In genomic region chr1:51149488-51149887, GRCm38 (mm10) we compare ENCODE assay signal across 20 mouse cellular contexts.
DNase-seq lines count a peak whose midpoint lies in the region; ATAC-seq and TF ChIP-seq lines count a peak whose summit lies in the region.
"Had no signal": no experiment of that assay in that cellular context is flagged by ENCODE, and none has a peak within 500 bp of the region (broad histone marks: within the 10 kb centered on the region; RNA-seq: fewer than 3 reads in every experiment).

No protein-coding gene starts in this region.

- H3K36me3 ChIP-seq in heart, embryonic 10.5 days = no peaks in the 10 kb centered on the region
- H3K36me3 ChIP-seq in lung, embryonic 14.5 days (ENCODE audit: insufficient read depth) = no peaks in the 10 kb centered on the region
- H3K36me3 ChIP-seq: embryonic facial prominence, embryonic 13.5 days; limb, embryonic 13.5 days; liver, embryonic 13.5 days; midbrain, embryonic 10.5 days had no signal

- WGBS in heart, embryonic 10.5 days = 26% methylated on average over 4 of the region's 4 CpGs
- WGBS in lung, embryonic 14.5 days = 30% methylated on average over 4 of the region's 4 CpGs
- WGBS in lung, adult 2 months = 49% methylated on average over 4 of the region's 4 CpGs

- H3K9ac ChIP-seq in lung, embryonic 14.5 days = no peak overlapping the region
- H3K9ac ChIP-seq: embryonic facial prominence, embryonic 13.5 days; limb, embryonic 13.5 days; liver, embryonic 13.5 days had no signal

- peaks cover 34% of the 10 kb centered on the region for H3K4me1 ChIP-seq in heart, embryonic 10.5 days
- no peaks in the 10 kb centered on the region; the same call in 1 of the 2 replicates for H3K4me1 ChIP-seq in lung, embryonic 14.5 days (ENCODE audit: insufficient read depth)
- peaks cover 6% of the 10 kb centered on the region for H3K4me1 ChIP-seq in lung, adult 2 months (ENCODE audit: control insufficient read depth, insufficient read depth, low read length)
- H3K4me1 ChIP-seq: embryonic facial prominence, embryonic 13.5 days; liver, embryonic 13.5 days had no signal

- TF ChIP-seq CTCF in lung, embryonic 14.5 days (IDR thresholded peaks at IDR 0.05; ENCODE audit: low read depth) = no peak
- TF ChIP-seq CTCF in lung, adult 2 months (IDR thresholded peaks at IDR 0.05; ENCODE audit: insufficient read depth, low read length) = no peak

- peak; percentile 76 for DNase-seq in heart, embryonic 10.5 days (ENCODE audit: low spot score)
- no peak for DNase-seq in heart, adult 11 months
- DNase-seq in lung, embryonic 14.5 days = peak; percentile 60
- DNase-seq in lung, adult 2 months = no peak
- peak; percentile 13 for DNase-seq in lung, postnatal 10 days
- no peak for DNase-seq in cerebellum, adult 11-12 months
- DNase-seq in spleen, postnatal 14 days (ENCODE audit: low spot score in 2 of 2) = no peak
- DNase-seq: adrenal gland, postnatal 25 days; cerebellum, adult 18-20 months; gastrocnemius, postnatal 10 days; kidney, adult 11 months; kidney, postnatal 10 days; liver, embryonic 13.5 days; right cerebral cortex, postnatal 14 days; spleen, adult 18-20 months; thymus, postnatal 4 days had no signal

- TF ChIP-seq POLR2A in lung, adult 2 months (IDR thresholded peaks at IDR 0.05; ENCODE audit: borderline replicate concordance, extremely low read depth, low read depth, low read length) = no peak

- H3K4me2 ChIP-seq in lung, embryonic 14.5 days = no peak overlapping the region
- H3K4me2 ChIP-seq: embryonic facial prominence, embryonic 13.5 days; limb, embryonic 13.5 days; liver, embryonic 13.5 days had no signal

- no peak overlapping the region for H3K4me3 ChIP-seq in heart, embryonic 10.5 days
- H3K4me3 ChIP-seq in lung, embryonic 14.5 days (ENCODE audit: low read depth, low read length) = no peak overlapping the region
- no peak overlapping the region for H3K4me3 ChIP-seq in lung, adult 2 months (replicated peaks; ENCODE audit: extremely low read depth, low read depth, low read length)
- H3K4me3 ChIP-seq: embryonic facial prominence, embryonic 13.5 days; limb, embryonic 13.5 days; liver, embryonic 13.5 days; midbrain, embryonic 10.5 days had no signal

- H3K27me3 ChIP-seq in heart, embryonic 10.5 days (ENCODE audit: insufficient read depth, poor library complexity, severe bottlenecking) = no peaks in the 10 kb centered on the region
- H3K27me3 ChIP-seq in lung, embryonic 14.5 days (ENCODE audit: insufficient read depth, low read length) = no peaks in the 10 kb centered on the region
- H3K27me3 ChIP-seq: embryonic facial prominence, embryonic 13.5 days; limb, embryonic 13.5 days; liver, embryonic 13.5 days had no signal

- H3K27ac ChIP-seq in heart, embryonic 10.5 days = peak overlapping the region; percentile 56; the same call in 1 of the 2 replicates
- no peak overlapping the region for H3K27ac ChIP-seq in lung, embryonic 14.5 days (ENCODE audit: low read depth)
- H3K27ac ChIP-seq: embryonic facial prominence, embryonic 13.5 days; limb, embryonic 13.5 days; liver, embryonic 13.5 days; midbrain, embryonic 10.5 days had no signal

- ATAC-seq in lung, embryonic 14.5 days (ENCODE audit: insufficient read depth) = peak; percentile 14; the same call in 1 of the 2 replicates
- ATAC-seq: forebrain, embryonic 14.5 days had no signal

- H3K9me3 ChIP-seq in heart, embryonic 10.5 days = no peaks in the 10 kb centered on the region
- H3K9me3 ChIP-seq in lung, embryonic 14.5 days (ENCODE audit: low read depth, low read length) = no peaks in the 10 kb centered on the region
- H3K9me3 ChIP-seq: embryonic facial prominence, embryonic 13.5 days; limb, embryonic 13.5 days; liver, embryonic 13.5 days; midbrain, embryonic 10.5 days had no signal

Comparison
In these comparisons a context has a peak if more than half of its experiments do, and no peak if none do; other contexts are left out.
1. DNase-seq: peak in heart, embryonic 10.5 days (single experiment), lung, embryonic 14.5 days (single experiment) and lung, postnatal 10 days (single experiment); none in heart, adult 11 months (single experiment), lung, adult 2 months (single experiment), cerebellum, adult 11-12 months (single experiment) and spleen, postnatal 14 days (0 of 2).